Mouse (Mus musculus) cerebellum, adult 11-12 months (tissue): ENCODE data around the gene Fgfr2.

ENCODE experiments used
- DNase-seq: peaks from one replicate; pipeline ENCODE4 v3.0.0; 2022

Fgfr2 gene

DNA sequence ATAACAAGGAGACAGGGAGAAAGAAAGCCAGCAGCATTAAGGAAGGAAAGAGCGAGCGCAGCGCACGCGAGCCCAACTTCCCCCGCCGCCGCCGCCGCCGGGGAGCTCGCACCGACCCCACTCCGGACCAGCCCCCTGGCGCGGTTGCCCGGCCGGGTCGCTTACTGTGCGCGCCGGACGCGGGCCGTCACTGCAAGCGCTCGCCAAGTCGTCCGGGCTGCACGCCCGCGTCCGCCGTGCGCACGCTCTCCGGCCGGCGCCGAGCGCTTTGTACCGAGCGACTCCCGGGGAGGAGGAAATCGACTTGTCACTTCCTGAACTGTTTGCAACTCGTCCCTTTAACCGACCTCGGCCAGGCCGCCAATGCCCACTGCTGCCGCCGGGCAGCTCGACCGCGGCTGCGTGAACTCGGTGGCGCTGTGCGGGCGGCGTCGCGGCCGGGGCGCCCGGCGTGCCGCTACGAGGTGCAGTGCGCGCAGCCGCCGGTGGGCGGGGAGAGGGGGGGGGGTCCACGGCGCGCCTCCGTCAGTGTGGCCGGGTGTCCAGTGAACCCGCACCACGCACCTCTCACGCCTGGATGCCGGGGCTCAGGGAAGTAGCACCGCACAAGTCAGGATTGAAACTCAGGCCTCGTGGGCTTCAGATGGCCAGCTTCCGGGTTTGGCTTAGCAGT, 309.6 kb downstream of the Fgfr2 start, which contains the start of gene Fam53b:
Fam53b (minus strand) TSS at position 471 of the 673 bp plus-strand sequence.
- DNase-seq: peak; percentile 86

GRCm38 (mm10) chr7:132812619-132813415, 310.3 kb downstream of the Fgfr2 start:
- peak; percentile 70 for DNase-seq

GRCm38 (mm10) chr7:132811716-132812618, 311.2 kb downstream of the Fgfr2 start:
- peak; percentile 65 for DNase-seq

GRCm38 (mm10) chr7:132810879-132811278, 312.3 kb downstream of the Fgfr2 start:
- peak; percentile 93 for DNase-seq

- peak; percentile 76 for DNase-seq
These were observed 312.8 kb downstream of the Fgfr2 start for GRCm38 (mm10) chr7:132810368-132810767.

DNA sequence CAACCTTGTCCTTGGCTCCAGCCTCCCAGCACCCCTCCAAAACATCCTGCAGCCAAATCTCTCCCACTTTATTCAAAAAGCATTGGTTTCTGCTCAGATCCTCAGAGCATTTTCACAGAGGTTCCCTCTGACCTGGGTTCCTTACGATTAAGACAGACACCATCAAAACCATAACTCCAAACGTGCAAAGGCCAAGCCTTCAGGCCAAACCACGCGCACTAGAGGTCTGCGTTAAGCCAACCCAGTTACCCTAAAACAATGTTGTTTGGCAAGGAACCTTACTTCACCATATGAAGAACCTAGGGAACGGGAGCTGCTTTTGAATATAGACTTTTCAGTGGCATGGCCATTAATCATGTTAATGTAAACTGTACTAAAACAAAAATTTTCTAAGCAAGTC, 313.4 kb downstream of the Fgfr2 start:
- no peak for DNase-seq

GRCm38 (mm10) chr7:132808841-132809682, 314.1 kb downstream of the Fgfr2 start:
- peak; percentile 71 for DNase-seq

DNA sequence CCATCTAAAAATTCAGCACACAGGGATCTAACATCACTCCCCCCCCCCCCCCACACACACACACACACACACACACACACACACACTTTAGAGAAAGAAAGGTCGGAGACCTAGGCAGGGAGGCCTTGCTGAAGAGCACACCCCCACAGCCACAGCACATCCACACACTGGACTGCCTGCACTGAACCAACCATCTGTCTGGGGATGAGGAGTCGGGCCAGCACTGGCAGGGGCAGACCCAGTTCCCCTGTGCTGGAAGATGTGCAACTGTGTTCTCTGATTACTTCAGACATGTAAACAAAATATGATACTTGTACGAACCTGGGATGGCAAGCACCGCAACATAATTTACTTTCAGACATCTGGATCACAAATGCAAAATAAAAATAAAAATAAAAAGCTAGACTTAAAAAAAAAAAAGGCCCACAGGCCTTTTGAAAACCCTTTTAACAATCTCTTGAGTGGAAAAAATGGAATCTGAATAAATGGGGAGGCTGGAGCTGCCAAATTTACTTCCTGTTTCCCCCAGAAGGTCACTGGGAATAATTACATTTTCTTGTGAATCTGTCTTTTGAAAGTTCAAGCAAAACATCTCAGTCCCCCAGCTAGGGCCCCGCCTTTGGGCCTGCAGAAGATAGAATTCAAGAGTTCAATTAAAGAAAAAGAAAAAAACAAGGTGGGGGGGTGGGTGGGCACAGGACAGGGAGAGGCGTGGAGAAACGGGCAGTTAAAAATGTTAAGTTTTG, 314.9 kb downstream of the Fgfr2 start:
- peak; percentile 73 for DNase-seq

DNA sequence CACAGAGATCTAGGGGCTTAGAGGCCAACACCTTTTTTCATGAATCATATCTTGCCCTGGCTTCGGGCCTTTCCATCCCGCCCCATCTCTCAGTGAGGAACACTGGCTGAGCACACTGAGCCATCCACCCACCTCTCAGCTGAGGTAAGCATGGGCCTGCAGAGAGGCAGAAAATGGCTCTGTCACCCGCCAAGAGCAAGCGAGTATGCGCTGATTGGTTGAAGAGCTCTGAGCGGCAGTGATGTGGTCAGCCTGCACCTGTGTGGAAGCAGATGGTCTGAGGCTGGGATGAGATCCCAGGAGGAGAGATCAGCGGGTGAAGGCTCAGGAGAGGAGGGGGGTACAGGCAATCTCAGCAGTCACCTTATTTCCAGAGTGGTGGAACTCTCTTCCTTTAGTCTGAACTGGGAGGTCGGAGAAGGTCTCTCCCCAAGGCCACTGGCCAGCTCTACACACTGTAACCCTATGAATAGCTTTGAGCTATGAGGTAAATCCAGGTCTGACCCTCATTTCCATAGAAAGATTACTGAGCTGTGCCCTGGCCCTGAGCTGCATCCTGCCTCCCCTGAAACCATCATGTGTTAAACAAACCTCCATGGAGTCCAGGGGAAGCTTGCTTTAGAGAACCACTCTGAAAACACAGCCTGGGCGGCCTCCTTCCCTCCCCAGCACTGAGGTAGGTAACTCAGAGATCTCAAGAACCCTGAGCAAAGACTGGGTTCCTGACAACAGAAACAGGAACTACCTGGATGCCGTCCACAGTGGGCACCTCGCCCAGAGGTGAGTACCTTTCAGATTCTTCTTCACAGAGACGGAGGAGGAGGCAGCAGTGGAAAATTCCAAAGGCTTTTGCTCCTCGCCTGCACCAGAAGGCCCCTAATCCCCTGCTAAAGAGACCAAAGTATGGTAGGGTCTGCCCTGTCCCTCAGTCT, 316.0 kb downstream of the Fgfr2 start:
- peak; percentile 95 for DNase-seq

DNA sequence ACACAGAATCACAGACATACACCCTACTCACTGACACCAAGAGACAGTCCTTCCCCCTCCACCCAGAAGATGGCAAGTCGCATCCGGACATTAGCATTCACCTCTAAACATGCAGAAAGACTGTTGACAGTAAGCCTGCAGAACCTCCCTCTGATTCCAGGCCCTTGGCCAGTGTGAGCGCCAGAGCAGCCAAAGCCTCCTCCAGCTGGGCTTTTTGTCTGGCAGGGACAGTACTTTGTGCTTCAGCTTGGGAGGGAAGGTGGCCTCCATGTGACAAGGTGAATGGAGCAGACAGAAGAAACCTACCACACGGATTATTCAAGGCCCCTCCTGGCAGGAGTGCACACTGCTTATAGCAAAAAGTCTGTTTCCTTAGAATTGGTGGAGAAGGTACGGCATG, 316.9 kb downstream of the Fgfr2 start:
- peak; percentile 86 for DNase-seq

DNA sequence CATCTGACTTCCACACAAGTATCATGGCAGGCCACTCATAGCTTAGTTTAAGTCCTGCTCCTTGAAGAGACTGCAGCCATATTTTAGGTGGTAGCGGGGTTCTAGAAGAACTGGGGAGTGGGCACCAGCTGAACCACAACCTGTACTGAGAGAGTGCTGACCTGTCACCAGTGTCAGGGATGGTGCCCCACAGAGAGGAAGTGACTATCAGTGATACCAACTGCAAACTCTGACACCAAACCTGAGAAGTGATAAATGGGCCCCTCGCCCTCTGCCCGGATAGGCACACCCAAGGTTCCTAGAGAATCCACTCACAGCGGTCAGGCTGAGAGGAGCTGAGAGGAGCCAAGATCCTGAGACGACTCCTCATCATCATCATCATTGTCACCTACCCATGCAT, 318.2 kb downstream of the Fgfr2 start:
- peak; percentile 39 for DNase-seq

DNA sequence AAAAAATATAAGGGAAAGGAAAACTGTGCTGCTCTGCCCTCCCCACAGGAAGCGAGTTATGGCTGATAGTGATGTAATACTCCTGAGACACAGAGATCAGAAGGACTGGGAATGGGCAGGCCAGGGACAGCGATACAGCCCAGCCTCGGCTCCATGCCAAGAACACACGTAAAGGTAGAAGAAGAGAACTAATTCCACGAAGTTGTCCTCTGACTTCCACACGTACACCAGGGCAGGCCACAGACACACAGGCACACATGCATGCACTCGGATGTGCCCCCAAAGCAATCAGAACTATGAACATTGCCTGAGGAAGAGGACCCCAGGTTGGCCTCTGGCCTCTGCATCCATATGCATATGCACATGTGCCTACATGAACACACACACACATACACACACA, 318.7 kb downstream of the Fgfr2 start:
- peak; percentile 57 for DNase-seq

GRCm38 (mm10) chr7:132803962-132804361, 319.2 kb downstream of the Fgfr2 start:
- peak; percentile 55 for DNase-seq

DNA sequence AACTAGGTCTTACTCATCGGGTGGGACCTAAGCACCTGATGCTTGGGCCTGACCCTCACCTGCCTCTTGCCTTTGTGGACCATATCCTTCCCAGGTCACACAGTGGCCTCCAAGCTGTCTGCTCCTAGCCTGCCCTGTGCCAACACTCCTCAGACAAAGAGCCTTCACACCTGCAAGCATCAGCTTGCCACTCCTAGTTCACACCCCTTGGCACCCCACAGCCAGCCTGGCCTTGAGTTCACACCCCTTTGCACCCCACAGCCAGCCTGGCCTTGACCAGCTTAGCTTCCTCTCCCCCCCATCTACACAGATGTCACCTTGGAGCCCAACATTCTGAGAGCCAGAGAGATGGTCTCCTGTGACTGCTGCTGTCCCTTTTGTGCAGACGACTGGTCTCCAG, 319.8 kb downstream of the Fgfr2 start:
- peak; percentile 61 for DNase-seq

- peak; percentile 41 for DNase-seq
These were observed 320.5 kb downstream of the Fgfr2 start for GRCm38 (mm10) chr7:132802691-132803090.

DNA sequence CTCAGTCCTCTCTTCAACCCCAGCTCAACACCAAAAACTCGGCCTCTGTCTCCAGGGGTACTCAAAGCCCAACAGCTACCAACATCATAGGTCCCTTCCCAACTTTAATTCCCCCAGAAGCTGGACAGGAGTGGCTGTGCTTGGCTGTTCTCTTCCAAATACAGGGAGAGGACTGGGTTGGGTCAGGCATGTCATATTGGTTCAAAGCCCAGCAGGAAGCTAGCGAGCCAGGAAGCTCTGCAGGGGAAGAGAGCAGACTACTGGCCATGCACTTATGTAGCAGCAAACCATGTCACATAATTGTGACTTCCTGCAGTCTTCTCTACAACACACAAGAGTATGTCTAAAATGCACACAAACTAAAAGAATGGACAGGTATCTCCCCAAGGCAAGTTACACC, 321.1 kb downstream of the Fgfr2 start:
- no peak for DNase-seq

GRCm38 (mm10) chr7:132801509-132801908, 321.6 kb downstream of the Fgfr2 start:
- DNase-seq: no peak

DNA sequence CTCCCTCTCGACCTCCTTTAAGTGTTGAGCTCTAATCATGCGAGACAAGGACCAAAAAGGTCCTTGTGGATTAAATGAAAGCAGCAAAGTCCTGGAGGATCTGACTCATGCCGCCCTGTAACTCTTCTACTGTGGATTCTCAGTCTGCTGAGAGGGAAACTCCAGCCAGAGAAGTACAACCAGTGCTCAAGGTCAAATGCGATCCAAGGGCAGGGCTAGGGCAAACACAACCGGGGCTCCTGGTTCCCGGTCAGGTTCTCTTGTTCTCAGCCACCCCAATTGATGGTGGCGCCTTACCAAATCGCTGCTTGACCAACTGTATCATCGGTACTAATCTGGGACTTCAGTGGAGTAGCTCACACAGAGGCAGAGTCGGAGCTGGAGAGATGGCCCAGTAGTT, 322.3 kb downstream of the Fgfr2 start:
- DNase-seq: peak; percentile 20

DNA sequence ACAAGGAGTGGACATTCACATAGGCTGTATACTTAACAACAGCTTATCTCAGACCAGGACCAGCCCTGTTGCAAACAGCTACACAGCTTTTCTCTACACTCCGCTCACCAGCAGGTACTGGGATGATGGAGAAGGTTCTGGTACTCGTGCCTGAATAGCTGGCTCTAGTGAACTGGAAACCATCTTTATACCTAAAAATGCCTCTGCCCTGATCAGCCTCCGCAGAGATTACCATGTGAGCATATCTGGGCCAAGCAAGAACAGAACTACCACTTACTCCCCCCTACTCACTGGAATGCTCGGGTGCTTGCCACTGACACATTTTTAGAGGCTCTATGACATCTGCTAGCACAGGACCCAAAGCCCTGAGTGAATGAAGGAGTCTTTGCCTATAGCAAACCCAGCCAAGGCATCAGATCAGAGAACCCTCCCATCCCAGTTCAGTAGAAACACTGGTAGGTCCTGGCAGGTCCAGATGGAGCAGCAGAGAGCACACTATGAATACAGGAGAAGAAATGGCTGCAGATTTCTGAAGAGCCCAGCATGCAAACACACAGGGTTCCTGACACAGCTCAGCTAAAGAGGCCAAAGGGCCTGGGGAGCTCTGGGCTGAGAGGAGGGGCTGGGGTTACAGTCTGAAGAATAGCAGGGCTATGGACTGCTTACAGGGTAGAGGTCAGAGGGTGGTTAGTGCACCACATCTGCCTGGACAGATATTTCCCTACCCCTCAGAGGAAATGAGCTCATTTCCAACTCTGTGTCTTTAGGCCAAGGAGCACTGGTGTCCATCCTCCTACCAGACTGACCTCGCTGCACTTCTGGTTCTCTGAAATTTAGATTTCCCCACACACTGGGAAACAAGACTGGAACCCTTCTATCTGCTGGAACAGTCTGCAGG, 323.8 kb downstream of the Fgfr2 start:
- peak; percentile 66 for DNase-seq
